Mouse (Mus musculus) liver, embryonic 15.5 days (tissue): ENCODE results near the gene Ephx1. TPM values are rescaled to one million over a fixed set of nuclear protein-coding genes. Genes with fewer than 3 reads are reported as not detected.
A peak's percentile ranks its signal among the peaks of the same experiment; 100 is the strongest.
"Not testable (repeated sequence)": the region's sequence is repeated elsewhere in the genome, so short reads cannot be mapped to it uniquely, and the experiment has no call there.

ENCODE experiments used
- ATAC-seq: fragments of 200-750 bp; cut with Nextera tagmentation; 2 replicates; pipeline ENCODE4 v1.8.0; 2017; ENCODE audit warnings: moderate number of reproducible peaks, mild to moderate bottlenecking, moderate library complexity; ENCODE audit not compliant: insufficient read depth
- H3K27ac ChIP-seq: fragments of 300-500 bp; sonication (generic); replicated peaks from 2 replicates; pipeline ENCODE4 v1.5.1; 2015; ENCODE audit warnings: mild to moderate bottlenecking, inconsistent platforms
- H3K27me3 ChIP-seq: fragments of 300-500 bp; sonication (generic); 2 replicates; pipeline ENCODE4 v1.6.1; 2015; ENCODE audit warnings: mild to moderate bottlenecking, inconsistent platforms
- H3K36me3 ChIP-seq: fragments of 300-500 bp; sonication (generic); replicated peaks from 2 replicates; pipeline ENCODE4 v1.6.1; 2015; ENCODE audit warnings: moderate library complexity, mild to moderate bottlenecking, inconsistent platforms
- H3K4me1 ChIP-seq: fragments of 300-500 bp; sonication (generic); replicated peaks from 2 replicates; pipeline ENCODE4 v1.6.1; 2015; ENCODE audit warnings: inconsistent platforms
- H3K4me2 ChIP-seq: fragments of 300-500 bp; sonication (generic); 2 replicates; pipeline ENCODE4 v1.6.1; 2015; ENCODE audit warnings: moderate library complexity, mild to moderate bottlenecking, inconsistent platforms
- H3K4me3 ChIP-seq: fragments of 300-500 bp; sonication (generic); replicated peaks from 2 replicates; pipeline ENCODE4 v1.5.1; 2015; ENCODE audit warnings: mild to moderate bottlenecking, inconsistent platforms
- H3K9ac ChIP-seq: fragments of 300-500 bp; sonication (generic); 2 replicates; pipeline ENCODE4 v1.6.1; 2015; ENCODE audit warnings: moderate library complexity, mild to moderate bottlenecking, inconsistent platforms
- H3K9me3 ChIP-seq: fragments of 300-500 bp; sonication (generic); replicated peaks from 2 replicates; pipeline ENCODE4 v1.6.1; 2016; ENCODE audit warnings: inconsistent platforms
- WGBS: fragments of 180-500 bp; shearing (Covaris S2); methylation state at CpG from one replicate; pipeline ENCODE4 v1.1.7; 2015; ENCODE audit warnings: mixed read lengths; ENCODE audit not compliant: insufficient replicate concordance; 5-methylcytosine and 5-hydroxymethylcytosine counted together
- polyA plus RNA-seq: library from polyadenylated mRNA; unstranded; fragments of >200 nt; fragmentation: Nextera tagmentation; extraction: Ambion mirVana; gene quantifications from 2 replicates; pipeline ENCODE4 v1.2.1, GENCODE M21; 2015

Ephx1 gene
- polyA plus RNA-seq, 1 experiment from 2014 or later, result 7.5 TPM

- Histone ChIP-seq H3K9ac (no peak overlapping the region), H3K4me3 (no peak overlapping the region), H3K4me1 (peaks cover 17% of the 10 kb centered on the region; the same call in 1 of the 2 replicates), H3K27me3 (peaks cover 8% of the 10 kb centered on the region), H3K27ac (no peak overlapping the region), H3K9me3 (no peaks in the 10 kb centered on the region), H3K36me3 (no peaks in the 10 kb centered on the region), H3K4me2 (no peak overlapping the region)
- 0 out of 2 replicates have a peak, but pooled peaks have one; percentile 35 for ATAC-seq
- WGBS, result 49% methylated on average over 4 of the region's 4 CpGs
These were observed 16.9 kb upstream of the Ephx1 start for GRCm38 (mm10) chr1:181037623-181038022.

- H3K4me3 ChIP-seq, H3K9ac ChIP-seq, H3K27ac ChIP-seq, H3K27me3 ChIP-seq, H3K4me2 ChIP-seq, H3K36me3 ChIP-seq, H3K9me3 ChIP-seq: not testable (repeated sequence)
- peak; percentile 82 for ATAC-seq
- H3K4me1 ChIP-seq, result peaks cover 17% of the 10 kb centered on the region; the same call in 1 of the 2 replicates
- 61% methylated on average over 5 of the region's 5 CpGs for WGBS
These were observed 14.5 kb upstream of the Ephx1 start for GRCm38 (mm10) chr1:181035015-181035778.

GRCm38 (mm10) chr1:181022265-181022664 lies 1.6 kb upstream of the Ephx1 start:
- ATAC-seq, result peak; percentile 53
- no peak overlapping the region for H3K4me3 ChIP-seq
- H3K27me3 ChIP-seq, result peaks cover 35% of the 10 kb centered on the region
- H3K9me3 ChIP-seq, result no peaks in the 10 kb centered on the region
- H3K27ac ChIP-seq, result no peak overlapping the region
- H3K9ac ChIP-seq, result no peak overlapping the region
- WGBS, result 11% methylated on average over 1 of the region's 1 CpGs
- H3K36me3 ChIP-seq, result no peaks in the 10 kb centered on the region
- no peak overlapping the region for H3K4me2 ChIP-seq
- H3K4me1 ChIP-seq, result peaks cover 17% of the 10 kb centered on the region

- no peak overlapping the region for H3K4me2 ChIP-seq
- no peaks in the 10 kb centered on the region for H3K36me3 ChIP-seq
- H3K9me3 ChIP-seq, result no peaks in the 10 kb centered on the region
- H3K27ac ChIP-seq, result no peak overlapping the region
- no peak overlapping the region for H3K9ac ChIP-seq
- peaks cover 43% of the 10 kb centered on the region for H3K27me3 ChIP-seq
- H3K4me3 ChIP-seq, result no peak overlapping the region
- H3K4me1 ChIP-seq, result peaks cover 24% of the 10 kb centered on the region
- no peak for ATAC-seq
- 61% methylated on average over 7 of the region's 7 CpGs for WGBS
These were observed 773 bp upstream of the Ephx1 start for GRCm38 (mm10) chr1:181021488-181021865.

- Histone ChIP-seq H3K36me3 (no peaks in the 10 kb centered on the region), H3K9me3 (no peaks in the 10 kb centered on the region), H3K27ac (no peak overlapping the region), H3K4me2 (no peak overlapping the region), H3K4me3 (no peak overlapping the region), H3K27me3 (peaks cover 56% of the 10 kb centered on the region), H3K4me1 (peaks cover 26% of the 10 kb centered on the region), H3K9ac (no peak overlapping the region)
- no peak for ATAC-seq
- WGBS, result 59% methylated on average over 13 of the region's 13 CpGs
These were observed 2.7 kb downstream of the Ephx1 start for GRCm38 (mm10) chr1:181017890-181018420.

GRCm38 (mm10) chr1:181017212-181017711 lies 3.4 kb downstream of the Ephx1 start:
- Histone ChIP-seq H3K27me3 (peaks cover 62% of the 10 kb centered on the region), H3K9me3 (no peaks in the 10 kb centered on the region), H3K4me1 (peaks cover 26% of the 10 kb centered on the region), H3K4me3 (peak overlapping the region; percentile 43), H3K36me3 (no peaks in the 10 kb centered on the region), H3K27ac (0 out of 2 replicates have a peak overlapping the region, but pooled peaks have one; percentile 48), H3K4me2 (peak overlapping the region; percentile 69), H3K9ac (peak overlapping the region; percentile 4; the same call in 1 of the 2 replicates)
- peak; percentile 52; the same call in 1 of the 2 replicates for ATAC-seq
- 0% methylated on average over 20 of the region's 22 CpGs for WGBS

- Histone ChIP-seq H3K27me3 (peaks cover 62% of the 10 kb centered on the region), H3K4me2 (peak overlapping the region; percentile 69), H3K4me1 (peaks cover 25% of the 10 kb centered on the region), H3K27ac (peak overlapping the region; percentile 9; the same call in 1 of the 2 replicates), H3K9me3 (no peaks in the 10 kb centered on the region), H3K4me3 (peak overlapping the region; percentile 43), H3K9ac (peak overlapping the region; percentile 4; the same call in 1 of the 2 replicates), H3K36me3 (no peaks in the 10 kb centered on the region)
- ATAC-seq, result peak; percentile 30; the same call in 1 of the 2 replicates
- 3% methylated on average over 21 of the region's 21 CpGs for WGBS
These were observed 4.1 kb downstream of the Ephx1 start for GRCm38 (mm10) chr1:181016532-181017131.

- Histone ChIP-seq H3K4me3 (no peak overlapping the region), H3K9me3 (no peaks in the 10 kb centered on the region), H3K27me3 (peaks cover 62% of the 10 kb centered on the region), H3K4me1 (peaks cover 19% of the 10 kb centered on the region), H3K4me2 (0 out of 2 replicates have a peak overlapping the region, but pooled peaks have one; percentile 69), H3K36me3 (no peaks in the 10 kb centered on the region), H3K27ac (0 out of 2 replicates have a peak overlapping the region, but pooled peaks have one; percentile 29), H3K9ac (no peak overlapping the region)
- WGBS, result 53% methylated on average over 4 of the region's 4 CpGs
- no peak for ATAC-seq
These were observed 4.7 kb downstream of the Ephx1 start for GRCm38 (mm10) chr1:181016045-181016444.

- ATAC-seq, result no peak
- peaks cover 14% of the 10 kb centered on the region for H3K4me1 ChIP-seq
- H3K4me2 ChIP-seq, result no peak overlapping the region
- no peak overlapping the region for H3K9ac ChIP-seq
- H3K36me3 ChIP-seq, result no peaks in the 10 kb centered on the region
- no peaks in the 10 kb centered on the region for H3K9me3 ChIP-seq
- no peak overlapping the region for H3K4me3 ChIP-seq
- peaks cover 62% of the 10 kb centered on the region for H3K27me3 ChIP-seq
- 0 out of 2 replicates have a peak overlapping the region, but pooled peaks have one; percentile 29 for H3K27ac ChIP-seq
These were observed 5.1 kb downstream of the Ephx1 start for GRCm38 (mm10) chr1:181015558-181015957.

GRCm38 (mm10) chr1:181014731-181015500 lies 5.8 kb downstream of the Ephx1 start:
- no peak for ATAC-seq
- WGBS, result 58% methylated on average over 6 of the region's 6 CpGs
- H3K4me1 ChIP-seq, result peaks cover 10% of the 10 kb centered on the region; the same call in 1 of the 2 replicates
- no peak overlapping the region for H3K9ac ChIP-seq
- H3K27ac ChIP-seq, result peak overlapping the region; percentile 14; the same call in 1 of the 2 replicates
- peaks cover 62% of the 10 kb centered on the region for H3K27me3 ChIP-seq
- no peak overlapping the region for H3K4me3 ChIP-seq
- H3K9me3 ChIP-seq, result no peaks in the 10 kb centered on the region
- H3K36me3 ChIP-seq, result no peaks in the 10 kb centered on the region
- H3K4me2 ChIP-seq, result no peak overlapping the region
